Mouse (Mus musculus): ENCODE results near the gene Rfx7. TPM values are rescaled to one million over a fixed set of nuclear protein-coding genes. Genes with fewer than 3 reads are reported as not detected.

Gene Rfx7
- total and polyA plus RNA-seq, 3 experiments = 29.2 to 145 (median 31.4) TPM

DNA sequence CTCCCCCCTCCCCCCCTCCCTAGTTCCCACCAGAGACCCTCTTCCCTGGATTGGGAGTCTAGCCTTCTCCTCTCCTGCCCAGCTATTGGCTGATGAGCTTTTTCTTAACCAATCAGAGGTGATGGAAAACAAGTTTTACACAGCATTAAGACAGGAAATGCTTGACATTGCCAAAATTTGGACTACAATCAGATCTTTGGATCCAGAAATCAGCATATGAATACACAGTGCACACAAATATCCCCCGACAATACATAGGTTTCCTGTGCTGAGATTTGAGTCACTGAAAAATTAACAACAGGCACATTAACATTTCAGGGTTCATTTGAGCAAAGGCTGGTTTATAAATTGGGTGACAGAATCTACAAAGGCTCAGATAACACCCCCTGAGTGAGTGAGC is 125.7 kb downstream of the Rfx7 start:
- Histone ChIP-seq H3K4me3 (ENCODE audit: low read depth, low read length) (no peak overlapping the region), H3K9me3 (replicated peaks) (no peaks in the 10 kb centered on the region), H3K4me1 (ENCODE audit: insufficient read depth, low read depth, low read length) (peaks cover 69% of the 10 kb centered on the region), H3K27me3 (ENCODE audit: insufficient read depth, low read length) (0 out of 2 replicates have a peak, but pooled peaks cover 1% of the 10 kb centered on the region), H3K36me3 (replicated peaks) (no peaks in the 10 kb centered on the region)
- TF ChIP-seq GATA1 (IDR thresholded peaks at IDR 0.05; ENCODE audit: borderline replicate concordance, low read length) = no peak
- TF ChIP-seq GATA2 (IDR thresholded peaks at IDR 0.05; ENCODE audit: borderline replicate concordance, low read depth, low read length) = no peak
- TF ChIP-seq CTCF (IDR thresholded peaks at IDR 0.05; ENCODE audit: low read depth, low read length) = no peak
- no peak for TF ChIP-seq TAL1 (conservative IDR thresholded peaks at IDR 0.05; ENCODE audit: low read depth, low read length)
- TF ChIP-seq POLR2AphosphoS5 (IDR thresholded peaks at IDR 0.05; ENCODE audit: insufficient replicate concordance, low read depth, low read length) = no peak
- DNase-seq (ENCODE audit: low spot score) (no peak), ATAC-seq (ENCODE audit: extremely low read depth, insufficient number of reproducible peaks, low FRiP score, poor library complexity, severe bottlenecking) (no peak)

DNA sequence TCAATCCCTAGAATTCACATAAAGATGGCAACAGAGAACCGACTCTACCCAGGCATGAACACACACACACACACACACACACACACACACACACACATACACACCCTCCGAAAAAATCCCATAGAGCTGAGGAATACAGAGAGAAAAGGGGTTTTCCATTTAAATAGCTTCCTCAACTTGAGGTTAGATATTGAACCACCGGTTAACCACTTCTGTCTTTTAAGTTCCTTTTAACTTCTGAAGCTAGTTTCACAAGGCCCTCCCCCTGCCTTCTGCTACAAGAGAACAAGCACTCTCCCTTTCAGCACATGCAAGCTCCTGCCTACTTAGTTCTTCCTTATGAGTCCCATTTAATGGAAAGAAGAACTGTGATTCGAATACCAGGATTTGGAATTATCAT is 128.1 kb downstream of the Rfx7 start:
- TF ChIP-seq CTCF (IDR thresholded peaks at IDR 0.05; ENCODE audit: low read depth, low read length) = no peak
- TF ChIP-seq GATA1 (IDR thresholded peaks at IDR 0.05; ENCODE audit: borderline replicate concordance, low read length) = no peak
- no peak for TF ChIP-seq POLR2AphosphoS5 (IDR thresholded peaks at IDR 0.05; ENCODE audit: insufficient replicate concordance, low read depth, low read length)
- TF ChIP-seq GATA2 (IDR thresholded peaks at IDR 0.05; ENCODE audit: borderline replicate concordance, low read depth, low read length) = no peak
- no peak for TF ChIP-seq TAL1 (conservative IDR thresholded peaks at IDR 0.05; ENCODE audit: low read depth, low read length)
- Histone ChIP-seq H3K9me3 (replicated peaks) (no peaks in the 10 kb centered on the region), H3K27me3 (ENCODE audit: insufficient read depth, low read length) (no peaks in the 10 kb centered on the region), H3K4me1 (ENCODE audit: insufficient read depth, low read depth, low read length) (peaks cover 76% of the 10 kb centered on the region), H3K4me3 (ENCODE audit: low read depth, low read length) (no peak overlapping the region), H3K36me3 (replicated peaks) (peaks cover 17% of the 10 kb centered on the region)
- ATAC-seq (ENCODE audit: extremely low read depth, insufficient number of reproducible peaks, low FRiP score, poor library complexity, severe bottlenecking) (no peak), DNase-seq (ENCODE audit: low spot score) (no peak)

DNA sequence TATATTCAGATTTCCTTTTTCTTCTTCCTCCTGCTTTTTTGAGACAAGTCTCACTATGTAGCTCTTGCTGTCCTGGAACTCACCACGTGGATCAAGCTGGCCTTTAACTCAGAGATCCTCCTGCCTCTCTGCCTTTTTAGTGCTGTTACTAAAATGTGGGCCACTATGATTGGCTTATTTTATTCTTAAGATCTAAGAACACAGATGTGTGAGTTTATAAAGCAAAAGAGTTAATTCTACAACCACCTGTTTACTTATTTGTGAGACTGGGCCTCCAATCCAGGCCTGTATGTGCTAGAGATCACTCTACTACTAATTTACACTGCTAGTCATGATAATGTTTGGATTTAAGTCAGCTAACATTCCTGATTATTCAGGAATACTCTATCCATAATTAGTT is 128.9 kb downstream of the Rfx7 start:
- H3K36me3 ChIP-seq (replicated peaks) = peaks cover 24% of the 10 kb centered on the region
- no peak overlapping the region for H3K4me3 ChIP-seq (ENCODE audit: low read depth, low read length)
- no peak for TF ChIP-seq GATA2 (IDR thresholded peaks at IDR 0.05; ENCODE audit: borderline replicate concordance, low read depth, low read length)
- no peak for TF ChIP-seq POLR2AphosphoS5 (IDR thresholded peaks at IDR 0.05; ENCODE audit: insufficient replicate concordance, low read depth, low read length)
- no peak for TF ChIP-seq GATA1 (IDR thresholded peaks at IDR 0.05; ENCODE audit: borderline replicate concordance, low read length)
- no peak for TF ChIP-seq CTCF (IDR thresholded peaks at IDR 0.05; ENCODE audit: low read depth, low read length)
- no peak for TF ChIP-seq TAL1 (conservative IDR thresholded peaks at IDR 0.05; ENCODE audit: low read depth, low read length)
- DNase-seq (ENCODE audit: low spot score) (no peak), ATAC-seq (ENCODE audit: extremely low read depth, insufficient number of reproducible peaks, low FRiP score, poor library complexity, severe bottlenecking) (no peak)
- peaks cover 76% of the 10 kb centered on the region for H3K4me1 ChIP-seq (ENCODE audit: insufficient read depth, low read depth, low read length)
- no peaks in the 10 kb centered on the region for H3K9me3 ChIP-seq (replicated peaks)
- no peaks in the 10 kb centered on the region for H3K27me3 ChIP-seq (ENCODE audit: insufficient read depth, low read length)

DNA sequence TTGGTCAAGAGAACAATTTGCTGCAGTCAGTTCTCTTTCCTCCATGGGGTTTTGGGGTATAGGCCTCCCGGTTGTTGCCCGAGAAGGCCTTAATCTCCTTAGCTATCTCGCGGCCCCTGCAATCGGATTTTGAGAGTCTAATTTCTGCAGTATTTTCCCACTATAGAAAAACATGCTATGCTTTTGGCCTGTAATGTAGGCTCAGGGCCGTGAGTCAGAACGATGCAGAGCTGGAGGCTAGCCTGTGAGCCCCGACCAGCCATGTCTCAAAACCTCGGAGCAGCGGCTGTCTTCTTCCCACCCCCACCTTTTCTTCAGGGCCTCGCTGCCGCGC is 129.5 kb downstream of the Rfx7 start:
- Histone ChIP-seq H3K9me3 (replicated peaks) (no peaks in the 10 kb centered on the region), H3K4me3 (ENCODE audit: low read depth, low read length) (peak overlapping the region; percentile 84), H3K36me3 (replicated peaks) (peaks cover 28% of the 10 kb centered on the region), H3K4me1 (ENCODE audit: insufficient read depth, low read depth, low read length) (peaks cover 72% of the 10 kb centered on the region), H3K27me3 (ENCODE audit: insufficient read depth, low read length) (no peaks in the 10 kb centered on the region)
- ATAC-seq (ENCODE audit: extremely low read depth, insufficient number of reproducible peaks, low FRiP score, poor library complexity, severe bottlenecking) (no peak), DNase-seq (ENCODE audit: low spot score) (no peak)
- TF ChIP-seq TAL1 (conservative IDR thresholded peaks at IDR 0.05; ENCODE audit: low read depth, low read length) = no peak
- no peak for TF ChIP-seq GATA1 (IDR thresholded peaks at IDR 0.05; ENCODE audit: borderline replicate concordance, low read length)
- no peak for TF ChIP-seq GATA2 (IDR thresholded peaks at IDR 0.05; ENCODE audit: borderline replicate concordance, low read depth, low read length)
- no peak for TF ChIP-seq POLR2AphosphoS5 (IDR thresholded peaks at IDR 0.05; ENCODE audit: insufficient replicate concordance, low read depth, low read length)
- no peak for TF ChIP-seq CTCF (IDR thresholded peaks at IDR 0.05; ENCODE audit: low read depth, low read length)

DNA sequence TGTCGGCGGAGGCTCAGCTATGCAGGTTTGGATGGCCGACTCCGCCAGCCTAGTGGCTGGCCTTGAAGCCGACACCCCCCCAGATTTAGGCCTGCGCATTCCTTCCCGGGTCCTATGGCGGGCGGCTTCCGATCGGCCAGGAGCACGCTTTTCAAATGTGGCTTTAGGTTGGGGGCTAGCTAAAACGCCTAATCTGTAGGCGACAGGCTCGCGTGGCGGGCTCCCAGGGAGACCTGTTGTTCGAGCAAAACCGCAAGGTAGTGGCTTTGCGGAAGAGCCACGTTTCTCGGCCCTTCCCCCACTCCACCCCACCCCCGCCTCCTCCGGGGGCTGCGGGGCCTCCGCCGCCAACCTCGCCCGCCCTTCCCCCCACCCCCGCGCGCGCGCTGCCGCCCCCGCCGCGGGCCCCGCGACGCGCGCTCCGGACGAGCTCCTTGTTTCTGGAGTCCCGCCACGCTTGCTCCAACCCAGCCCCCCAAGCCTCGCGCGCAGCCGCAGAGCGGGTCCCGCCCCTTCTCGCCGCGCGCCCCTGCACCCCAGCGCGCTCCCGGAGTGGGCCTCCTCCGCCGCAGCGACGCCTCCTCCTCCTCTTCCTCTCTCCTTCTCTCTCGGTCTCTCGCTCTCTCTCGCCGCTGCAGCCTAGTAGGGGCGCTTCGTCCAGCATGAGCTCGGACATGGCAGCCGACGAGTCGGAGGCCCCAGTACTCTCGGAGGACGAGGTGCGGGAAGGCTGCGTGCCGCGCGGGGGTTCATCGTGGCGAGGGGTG is 130.0 kb downstream of the Rfx7 start, which contains the start of gene Nedd4:
TSS of gene Nedd4 (plus strand) at position 452 of the 767 bp plus-strand sequence.
- DNase-seq (ENCODE audit: low spot score) (peak; percentile 80), ATAC-seq (ENCODE audit: extremely low read depth, insufficient number of reproducible peaks, low FRiP score, poor library complexity, severe bottlenecking) (peak; percentile 56)
- H3K4me3 ChIP-seq (ENCODE audit: low read depth, low read length) = peak within 1 kb of the TSS; percentile 84
- peaks cover 34% of the 10 kb centered on the region for H3K36me3 ChIP-seq (replicated peaks)
- peaks cover 72% of the 10 kb centered on the region for H3K4me1 ChIP-seq (ENCODE audit: insufficient read depth, low read depth, low read length)
- H3K27me3 ChIP-seq (ENCODE audit: insufficient read depth, low read length) = no peaks in the 10 kb centered on the region
- no peaks in the 10 kb centered on the region for H3K9me3 ChIP-seq (replicated peaks)
- TF ChIP-seq TAL1 (conservative IDR thresholded peaks at IDR 0.05; ENCODE audit: low read depth, low read length) = no peak; the same call in 1 of the 2 replicates
- TF ChIP-seq POLR2AphosphoS5 (IDR thresholded peaks at IDR 0.05; ENCODE audit: insufficient replicate concordance, low read depth, low read length) = no peak
- TF ChIP-seq GATA2 (IDR thresholded peaks at IDR 0.05; ENCODE audit: borderline replicate concordance, low read depth, low read length) = no peak
- TF ChIP-seq GATA1 (IDR thresholded peaks at IDR 0.05; ENCODE audit: borderline replicate concordance, low read length) = no peak
- no peak for TF ChIP-seq CTCF (IDR thresholded peaks at IDR 0.05; ENCODE audit: low read depth, low read length)

DNA sequence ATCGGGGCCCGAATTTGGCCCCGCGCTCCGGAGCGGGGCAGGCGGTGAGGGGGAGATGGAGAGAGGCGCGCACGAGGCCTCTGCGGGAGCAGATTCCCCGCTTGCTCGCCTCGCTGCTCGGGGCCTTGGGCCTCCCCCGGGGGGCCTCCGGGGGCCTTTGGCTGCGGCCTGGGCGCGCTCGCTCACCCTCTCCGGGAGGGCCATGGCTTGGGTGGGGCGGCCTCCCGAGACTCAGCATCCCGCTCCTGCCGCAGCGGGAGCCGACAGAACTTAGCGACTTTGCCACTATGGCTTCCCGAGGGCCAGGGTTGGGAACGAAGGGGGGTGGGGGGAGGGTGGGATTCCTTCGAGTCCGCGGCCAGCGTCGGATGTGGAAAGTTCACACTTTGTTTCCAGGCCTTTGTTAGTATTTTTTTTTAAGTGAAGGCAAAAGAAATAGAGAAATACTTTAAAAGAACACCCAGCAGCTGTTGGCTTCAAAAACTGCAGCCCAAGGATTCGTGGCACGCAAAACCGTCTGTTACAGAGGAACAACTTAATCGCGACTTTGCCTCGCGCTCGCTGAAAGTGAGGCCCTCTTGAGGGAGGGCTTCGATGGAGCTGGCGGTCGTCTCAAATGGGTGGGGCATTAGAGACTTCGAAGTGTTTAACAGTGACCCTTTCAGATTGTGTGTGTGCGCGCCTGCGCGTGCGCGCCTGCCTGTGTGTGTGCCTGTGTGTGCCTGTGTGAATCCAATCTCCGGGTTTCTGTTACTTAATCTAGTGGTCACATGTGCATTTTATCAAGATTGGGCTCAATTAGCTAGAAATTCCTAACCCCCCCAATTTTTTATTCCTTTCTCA is 130.9 kb downstream of the Rfx7 start:
- peak; percentile 67 for DNase-seq (ENCODE audit: low spot score)
- ATAC-seq (ENCODE audit: extremely low read depth, insufficient number of reproducible peaks, low FRiP score, poor library complexity, severe bottlenecking) = peak; percentile 41; the same call in 1 of the 2 replicates
- no peaks in the 10 kb centered on the region for H3K27me3 ChIP-seq (ENCODE audit: insufficient read depth, low read length)
- peak overlapping the region; percentile 84 for H3K4me3 ChIP-seq (ENCODE audit: low read depth, low read length)
- no peaks in the 10 kb centered on the region for H3K9me3 ChIP-seq (replicated peaks)
- TF ChIP-seq GATA2 (IDR thresholded peaks at IDR 0.05; ENCODE audit: borderline replicate concordance, low read depth, low read length) (no peak), POLR2AphosphoS5 (IDR thresholded peaks at IDR 0.05; ENCODE audit: insufficient replicate concordance, low read depth, low read length) (no peak), GATA1 (IDR thresholded peaks at IDR 0.05; ENCODE audit: borderline replicate concordance, low read length) (no peak), CTCF (IDR thresholded peaks at IDR 0.05; ENCODE audit: low read depth, low read length) (no peak), TAL1 (conservative IDR thresholded peaks at IDR 0.05; ENCODE audit: low read depth, low read length) (no peak)
- H3K4me1 ChIP-seq (ENCODE audit: insufficient read depth, low read depth, low read length) = peaks cover 69% of the 10 kb centered on the region
- peaks cover 41% of the 10 kb centered on the region for H3K36me3 ChIP-seq (replicated peaks)

All from G1E (cell line).